Mouse (Mus musculus) hindbrain, embryonic 16.5 days (tissue): ENCODE measurements around the gene Stx18. TPM values are rescaled to one million over a fixed set of nuclear protein-coding genes. Genes with fewer than 3 reads are reported as not detected.
A peak's percentile ranks its signal among the peaks of the same experiment; 100 is the strongest.

Experiments
- ATAC-seq: fragments of 200-750 bp; cut with Nextera tagmentation; 2 replicates; pipeline ENCODE4 v1.8.0; 2017; ENCODE audit warnings: moderate TSS enrichment, moderate library complexity
- H3K27ac ChIP-seq: fragments of 300-500 bp; sonication (generic); 2 replicates; pipeline ENCODE4 v1.5.1; 2014; ENCODE audit warnings: low read depth, mild to moderate bottlenecking, control low read depth, low read length, moderate library complexity
- H3K27me3 ChIP-seq: fragments of 300-500 bp; sonication (generic); replicated peaks from 2 replicates; pipeline ENCODE4 v1.6.1; 2014; ENCODE audit warnings: low read length; ENCODE audit not compliant: control insufficient read depth, insufficient read depth
- H3K36me3 ChIP-seq: fragments of 300-500 bp; sonication (generic); 2 replicates; pipeline ENCODE4 v1.6.1; 2014; ENCODE audit warnings: mild to moderate bottlenecking, low read length, moderate library complexity, mixed read lengths; ENCODE audit not compliant: control insufficient read depth, insufficient read depth
- H3K4me1 ChIP-seq: fragments of 300-500 bp; sonication (generic); 2 replicates; pipeline ENCODE4 v1.6.1; 2014; ENCODE audit warnings: low read depth, low read length; ENCODE audit not compliant: control insufficient read depth, insufficient read depth
- H3K4me2 ChIP-seq: fragments of 300-500 bp; sonication (generic); 2 replicates; pipeline ENCODE4 v1.6.1; 2014; ENCODE audit warnings: mild to moderate bottlenecking, low read length, control low read depth, moderate library complexity
- H3K4me3 ChIP-seq: fragments of 300-500 bp; sonication (generic); 2 replicates; pipeline ENCODE4 v1.5.1; 2014; ENCODE audit warnings: mild to moderate bottlenecking, low read length, control low read depth, moderate library complexity
- H3K9ac ChIP-seq: fragments of 300-500 bp; sonication (generic); 2 replicates; pipeline ENCODE4 v1.6.1; 2014; ENCODE audit warnings: low read depth, mild to moderate bottlenecking, control low read depth, low read length, moderate library complexity
- H3K9me3 ChIP-seq: fragments of 300-500 bp; sonication (generic); 2 replicates; pipeline ENCODE4 v1.6.1; 2014; ENCODE audit warnings: mild to moderate bottlenecking, low read length, moderate library complexity; ENCODE audit not compliant: control insufficient read depth
- WGBS: fragments of 180-500 bp; shearing (Covaris S2); extraction: QIAGEN DNeasy Blood & Tissue Kit; methylation state at CpG from one replicate; pipeline ENCODE4 v1.1.7; 2014; 5-methylcytosine and 5-hydroxymethylcytosine counted together
- polyA plus RNA-seq: library from polyadenylated mRNA; unstranded; fragments of >200 nt; fragmentation: Nextera tagmentation; extraction: Ambion mirVana; gene quantifications from 2 replicates; pipeline ENCODE4 v1.2.1, GENCODE M21; 2015

Stx18 gene
- polyA plus RNA-seq, result 36.5 and 38.5 TPM in 2 replicates

DNA sequence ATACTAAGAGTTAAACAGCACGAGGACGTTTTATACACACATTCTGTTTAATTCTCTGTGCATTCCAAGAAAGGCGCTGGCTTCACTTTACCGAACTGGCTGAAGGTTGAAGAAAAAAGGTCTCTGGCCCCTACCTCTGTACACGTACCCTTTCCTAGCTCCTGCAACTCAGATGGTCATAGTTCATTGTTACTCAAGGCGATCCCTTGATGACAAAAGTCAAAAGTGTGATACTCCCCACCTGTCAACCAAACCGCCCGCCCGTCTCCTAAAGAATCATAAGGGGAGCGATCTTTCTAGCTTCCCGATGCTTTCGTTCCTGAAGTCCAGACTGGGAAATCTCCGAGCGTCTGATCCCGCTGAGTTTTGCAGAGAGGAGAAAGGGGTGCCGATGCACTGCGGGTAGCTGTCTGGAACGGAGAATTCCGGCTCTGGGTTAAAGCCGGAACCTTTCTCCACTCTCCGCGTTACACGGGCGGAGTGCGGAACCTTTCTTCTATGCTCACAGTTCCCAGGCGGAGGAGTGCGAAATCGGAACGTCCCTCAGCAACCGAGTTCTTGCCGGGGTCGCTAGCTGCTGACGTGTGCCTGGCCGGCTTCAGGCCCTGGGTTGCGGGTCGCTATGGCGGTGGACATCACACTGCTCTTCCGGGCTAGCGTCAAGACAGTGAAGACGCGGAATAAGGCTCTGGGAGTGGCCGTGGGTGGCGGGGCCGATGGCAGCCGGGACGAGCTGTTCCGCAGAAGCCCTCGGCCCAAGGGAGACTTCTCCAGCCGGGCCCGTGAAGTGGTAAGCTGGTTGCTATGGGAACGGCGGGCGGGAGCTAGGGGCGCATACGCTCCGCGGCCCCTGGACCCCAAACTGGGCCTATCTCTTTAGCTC lies at the start of gene Stx18:
Gene Stx18, plus strand, starts transcription at position 33 of the 883 bp plus-strand sequence.
- H3K4me3 ChIP-seq, result peak within 1 kb of the TSS; percentile 92

GRCm38 (mm10) chr5:37992346-37992745 lies 46.2 kb upstream of the Stx18 start:
- Histone ChIP-seq H3K27me3 (no peaks in the 10 kb centered on the region), H3K27ac (no peak overlapping the region), H3K4me3 (no peak overlapping the region), H3K9ac (no peak overlapping the region), H3K9me3 (no peaks in the 10 kb centered on the region), H3K4me1 (no peaks in the 10 kb centered on the region), H3K36me3 (no peaks in the 10 kb centered on the region), H3K4me2 (no peak overlapping the region)
- ATAC-seq, result no peak
- 89% methylated on average over 5 of the region's 5 CpGs for WGBS

More for the DNA sequence above, at the start of gene Stx18:
- H3K27ac ChIP-seq, result peak within 1 kb of the TSS; percentile 79
- peaks cover 5% of the 10 kb centered on the region; the same call in 1 of the 2 replicates for H3K36me3 ChIP-seq
- H3K9ac ChIP-seq, result peak within 1 kb of the TSS; percentile 92
- peaks cover 13% of the 10 kb centered on the region for H3K4me1 ChIP-seq
- H3K4me2 ChIP-seq, result peak within 1 kb of the TSS; percentile 93
- under 1% methylated on average over 57 of the region's 57 CpGs for WGBS
- no peaks in the 10 kb centered on the region for H3K9me3 ChIP-seq
- H3K27me3 ChIP-seq, result no peaks in the 10 kb centered on the region
- peak; percentile 99 for ATAC-seq

DNA sequence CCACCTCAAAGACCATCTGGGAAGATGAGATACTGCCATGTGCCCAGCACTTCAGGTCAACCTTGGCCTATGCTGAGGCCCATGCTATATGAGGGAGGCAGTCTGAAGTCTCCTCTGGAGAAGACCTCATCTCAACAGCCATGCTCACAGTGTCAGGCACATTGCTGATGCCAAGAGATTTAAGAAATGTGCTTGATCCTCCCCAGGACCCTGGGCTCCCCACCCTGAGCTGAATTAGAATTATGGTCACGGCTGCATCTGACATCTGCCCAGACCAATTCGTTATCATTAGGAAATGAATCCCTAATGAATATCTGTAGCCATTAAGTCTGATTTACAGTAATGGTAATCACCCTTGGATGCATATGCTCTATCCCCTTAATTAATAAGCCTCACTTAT lies 39.7 kb upstream of the Stx18 start:
- no peaks in the 10 kb centered on the region for H3K27me3 ChIP-seq
- no peak overlapping the region for H3K27ac ChIP-seq
- no peak overlapping the region for H3K9ac ChIP-seq
- no peak overlapping the region for H3K4me3 ChIP-seq
- H3K9me3 ChIP-seq, result no peaks in the 10 kb centered on the region
- 57% methylated on average over 2 of the region's 2 CpGs for WGBS
- H3K4me2 ChIP-seq, result no peak overlapping the region
- no peaks in the 10 kb centered on the region for H3K36me3 ChIP-seq
- no peaks in the 10 kb centered on the region for H3K4me1 ChIP-seq
- no peak for ATAC-seq

- no peak overlapping the region for H3K4me3 ChIP-seq
- H3K27ac ChIP-seq, result no peak overlapping the region
- no peak for ATAC-seq
- no peak overlapping the region for H3K4me2 ChIP-seq
- no peak overlapping the region for H3K9ac ChIP-seq
- H3K27me3 ChIP-seq, result 0 out of 2 replicates have a peak, but pooled peaks cover 3% of the 10 kb centered on the region
- no peaks in the 10 kb centered on the region for H3K36me3 ChIP-seq
- 21% methylated on average over 4 of the region's 4 CpGs for WGBS
- H3K4me1 ChIP-seq, result no peaks in the 10 kb centered on the region
- H3K9me3 ChIP-seq, result no peaks in the 10 kb centered on the region
Measured at GRCm38 (mm10) chr5:38002573-38002972, 36.0 kb upstream of the Stx18 start.

DNA sequence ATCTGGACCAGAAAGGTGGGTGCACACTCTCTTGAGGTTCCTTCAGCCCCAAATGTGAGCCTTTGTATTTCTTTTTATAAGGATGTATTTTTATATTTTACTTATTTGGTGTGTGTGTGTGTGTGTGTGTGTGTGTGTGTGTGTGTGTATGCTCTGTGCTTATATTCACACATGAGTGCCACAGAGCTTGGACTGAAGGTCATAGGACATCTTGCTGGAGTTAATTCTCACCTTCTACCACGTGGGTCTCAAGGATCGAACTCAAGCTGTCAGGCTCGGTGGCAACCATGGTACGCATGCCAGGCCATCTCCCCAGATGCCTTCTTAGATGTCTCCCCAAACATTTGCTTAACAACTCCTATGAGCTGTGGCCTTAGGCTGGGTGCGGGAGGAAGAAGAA lies 33.8 kb upstream of the Stx18 start:
- no peak for ATAC-seq
- H3K36me3 ChIP-seq, result no peaks in the 10 kb centered on the region
- no peaks in the 10 kb centered on the region for H3K4me1 ChIP-seq
- 0 out of 2 replicates have a peak, but pooled peaks cover 3% of the 10 kb centered on the region for H3K27me3 ChIP-seq
- no peak overlapping the region for H3K9ac ChIP-seq
- H3K9me3 ChIP-seq, result no peaks in the 10 kb centered on the region
- H3K4me3 ChIP-seq, result no peak overlapping the region
- no peak overlapping the region for H3K4me2 ChIP-seq
- WGBS, result 96% methylated on average over 5 of the region's 5 CpGs
- no peak overlapping the region for H3K27ac ChIP-seq

- ATAC-seq, result no peak
- 0 out of 2 replicates have a peak, but pooled peaks cover 3% of the 10 kb centered on the region for H3K27me3 ChIP-seq
Measured at GRCm38 (mm10) chr5:38006415-38007347, 31.9 kb upstream of the Stx18 start.

GRCm38 (mm10) chr5:38009071-38009470 lies 29.5 kb upstream of the Stx18 start:
- H3K4me1 ChIP-seq, result no peaks in the 10 kb centered on the region
- no peak for ATAC-seq
- no peak overlapping the region for H3K27ac ChIP-seq

More at GRCm38 (mm10) chr5:38006415-38007347, 31.9 kb upstream of the Stx18 start:
- no peaks in the 10 kb centered on the region for H3K4me1 ChIP-seq
- H3K36me3 ChIP-seq, result no peaks in the 10 kb centered on the region
- no peaks in the 10 kb centered on the region for H3K9me3 ChIP-seq
- H3K9ac ChIP-seq, result no peak overlapping the region
- H3K4me3 ChIP-seq, result no peak overlapping the region
- no peak overlapping the region for H3K27ac ChIP-seq
- 21% methylated on average over 17 of the region's 17 CpGs for WGBS
- H3K4me2 ChIP-seq, result no peak overlapping the region

GRCm38 (mm10) chr5:38014916-38015315 lies 23.6 kb upstream of the Stx18 start:
- Histone ChIP-seq H3K9me3 (no peaks in the 10 kb centered on the region), H3K4me1 (no peaks in the 10 kb centered on the region), H3K36me3 (no peaks in the 10 kb centered on the region), H3K4me3 (no peak overlapping the region), H3K4me2 (no peak overlapping the region), H3K27ac (no peak overlapping the region), H3K9ac (no peak overlapping the region), H3K27me3 (no peaks in the 10 kb centered on the region)
- no peak for ATAC-seq
- WGBS, result 13% methylated on average over 3 of the region's 3 CpGs

More at GRCm38 (mm10) chr5:38009071-38009470, 29.5 kb upstream of the Stx18 start:
- Histone ChIP-seq H3K9me3 (no peaks in the 10 kb centered on the region), H3K36me3 (no peaks in the 10 kb centered on the region), H3K4me2 (no peak overlapping the region), H3K9ac (no peak overlapping the region), H3K4me3 (no peak overlapping the region), H3K27me3 (0 out of 2 replicates have a peak, but pooled peaks cover 3% of the 10 kb centered on the region)
- 91% methylated on average over 4 of the region's 4 CpGs for whole genome bisulfite sequencing
